Mouse (Mus musculus) heart, adult 2 months (tissue): Measurements from ENCODE around the gene Hoxd8.

Experiments used
- CTCF ChIP-seq: fragments of 200-600 bp; IDR thresholded peaks from 2 replicates; pipeline ENCODE4 v1.8.1; 2022; ENCODE audit warnings: antibody characterized with exemption, mild to moderate bottlenecking, moderate library complexity
- POLR2A ChIP-seq: fragments of 200-500 bp; IDR thresholded peaks from 2 replicates; pipeline ENCODE4 v1.6.1; 2011; ENCODE audit warnings: mild to moderate bottlenecking, low read depth, low read length, control low read depth; ENCODE audit not compliant: insufficient read depth

DNA sequence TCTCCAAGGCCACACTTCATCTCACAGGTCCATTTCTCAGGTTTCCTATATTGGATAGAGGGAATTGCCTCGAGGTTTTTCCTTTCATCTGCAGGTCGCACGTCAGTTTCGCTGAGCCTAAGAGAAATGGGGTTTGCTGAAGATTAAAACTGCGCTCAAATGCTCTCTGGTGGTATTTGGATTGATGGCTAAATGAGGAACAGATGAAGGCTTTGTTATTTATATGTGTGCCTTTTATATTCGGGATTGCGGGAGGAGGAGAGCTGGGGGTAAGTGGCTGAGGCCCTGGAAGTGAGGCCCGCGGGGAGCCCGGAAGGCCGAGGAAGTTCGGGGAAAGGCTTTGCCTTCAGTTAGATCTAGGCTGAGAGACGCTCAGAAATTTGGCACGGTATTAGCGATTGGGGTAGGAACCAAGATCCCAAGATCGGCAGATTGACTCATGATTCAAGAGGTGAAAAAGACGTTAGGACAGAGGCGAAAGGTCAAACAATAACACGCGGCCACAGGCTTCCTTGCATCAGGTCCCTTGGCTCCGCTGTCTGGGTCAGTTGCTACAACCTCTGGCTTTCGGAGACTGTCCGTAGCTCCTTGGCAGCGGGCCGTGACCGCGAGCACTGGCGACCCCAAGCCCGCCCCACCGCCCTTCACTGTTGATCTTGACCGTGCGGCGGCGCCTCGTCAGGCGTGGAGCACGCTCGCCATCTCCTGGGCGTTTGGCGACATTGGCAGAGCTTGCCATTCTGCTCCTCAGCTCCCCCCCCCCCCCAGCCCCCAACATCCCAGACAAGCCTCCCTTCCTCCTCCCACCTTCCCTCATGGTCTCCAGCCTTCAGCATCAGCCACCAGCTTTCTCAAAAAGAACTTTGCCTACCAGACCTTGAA lies 31.7 kb upstream of the Hoxd8 start:
- TF ChIP-seq POLR2A (no peak), CTCF (peak; percentile 75)
